Mouse (Mus musculus): ENCODE results near the gene Mpst. TPM values are rescaled to one million over a fixed set of nuclear protein-coding genes. Genes with fewer than 3 reads are reported as not detected.

Gene Mpst
- total and polyA plus RNA-seq, 2 experiments from 2014 or later, result 3.8 to 84.8 TPM

DNA sequence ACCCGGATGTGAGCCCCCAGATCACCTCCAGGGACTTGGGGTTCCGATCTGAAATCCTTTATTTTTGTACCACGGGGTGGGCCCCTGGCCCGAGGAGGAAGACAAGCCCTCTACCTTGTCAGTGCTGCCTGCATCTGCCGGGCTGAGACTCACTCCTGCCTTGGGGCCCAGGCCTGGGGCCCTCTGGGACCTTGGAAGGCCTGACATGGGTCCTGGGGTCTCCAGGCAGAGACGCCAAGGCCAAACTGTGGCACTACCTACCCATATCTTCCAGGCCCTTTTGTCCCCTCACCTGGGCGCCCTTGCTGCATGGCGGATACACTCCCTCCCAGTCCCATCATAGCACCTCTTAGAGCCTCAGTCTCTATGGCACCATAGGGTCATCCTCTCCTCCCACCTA lies 32.3 kb downstream of the Mpst start:
- no peak for ATAC-seq (ENCODE audit: low FRiP score)
- no peak for TF ChIP-seq CTCF (IDR thresholded peaks at IDR 0.05)
- H3K4me2 ChIP-seq (ENCODE audit: low read depth, low read length, poor library complexity, severe bottlenecking), result no peak overlapping the region
- H3K36me3 ChIP-seq (ENCODE audit: insufficient read depth, low read length), result peaks cover 19% of the 10 kb centered on the region
- H3K4me1 ChIP-seq (ENCODE audit: insufficient read depth, low read length), result peaks cover 6% of the 10 kb centered on the region; the same call in 1 of the 2 replicates
- 59% methylated on average over 8 of the region's 8 CpGs for WGBS
- no peak for DNase-seq (ENCODE audit: low spot score)
- no peak overlapping the region for H3K9ac ChIP-seq (replicated peaks; ENCODE audit: low read length, poor library complexity, severe bottlenecking)
- no peaks in the 10 kb centered on the region for H3K27me3 ChIP-seq (ENCODE audit: insufficient read depth, low read length)
- no peak overlapping the region for H3K27ac ChIP-seq (ENCODE audit: low read depth, low read length)
- H3K9me3 ChIP-seq (ENCODE audit: low read length), result no peaks in the 10 kb centered on the region
- H3K4me3 ChIP-seq (ENCODE audit: low read depth, low read length), result no peak overlapping the region

DNA sequence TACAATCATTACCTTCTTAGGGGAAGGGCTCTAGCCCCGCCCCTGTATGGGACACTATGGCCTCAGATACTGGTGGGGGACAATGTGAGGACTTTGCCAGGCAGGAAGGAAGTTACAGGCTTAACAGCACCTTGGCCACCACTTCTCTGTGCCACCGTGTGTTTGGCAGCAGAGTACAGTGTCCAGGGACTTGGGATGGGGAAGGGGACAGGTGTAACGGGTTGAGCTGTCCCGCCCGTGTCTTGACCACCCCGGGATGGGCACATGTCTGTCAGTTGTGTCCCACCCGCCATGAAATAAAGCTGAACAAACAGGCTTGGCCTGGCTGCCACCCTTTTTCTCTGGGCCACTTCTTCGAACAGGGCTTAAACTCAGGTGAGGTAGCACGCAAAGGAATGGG lies 32.8 kb downstream of the Mpst start:
- Histone ChIP-seq H3K4me1 (ENCODE audit: insufficient read depth, low read length) (peaks cover 6% of the 10 kb centered on the region; the same call in 1 of the 2 replicates), H3K9ac (replicated peaks; ENCODE audit: low read length, poor library complexity, severe bottlenecking) (no peak overlapping the region), H3K36me3 (ENCODE audit: insufficient read depth, low read length) (peaks cover 14% of the 10 kb centered on the region), H3K9me3 (ENCODE audit: low read length) (no peaks in the 10 kb centered on the region), H3K27me3 (ENCODE audit: insufficient read depth, low read length) (no peaks in the 10 kb centered on the region), H3K4me3 (ENCODE audit: low read depth, low read length) (no peak overlapping the region), H3K4me2 (ENCODE audit: low read depth, low read length, poor library complexity, severe bottlenecking) (no peak overlapping the region), H3K27ac (ENCODE audit: low read depth, low read length) (no peak overlapping the region)
- WGBS, result 78% methylated on average over 9 of the region's 9 CpGs
- ATAC-seq (ENCODE audit: low FRiP score) (no peak), DNase-seq (ENCODE audit: low spot score) (no peak)
- TF ChIP-seq CTCF (IDR thresholded peaks at IDR 0.05), result no peak

DNA sequence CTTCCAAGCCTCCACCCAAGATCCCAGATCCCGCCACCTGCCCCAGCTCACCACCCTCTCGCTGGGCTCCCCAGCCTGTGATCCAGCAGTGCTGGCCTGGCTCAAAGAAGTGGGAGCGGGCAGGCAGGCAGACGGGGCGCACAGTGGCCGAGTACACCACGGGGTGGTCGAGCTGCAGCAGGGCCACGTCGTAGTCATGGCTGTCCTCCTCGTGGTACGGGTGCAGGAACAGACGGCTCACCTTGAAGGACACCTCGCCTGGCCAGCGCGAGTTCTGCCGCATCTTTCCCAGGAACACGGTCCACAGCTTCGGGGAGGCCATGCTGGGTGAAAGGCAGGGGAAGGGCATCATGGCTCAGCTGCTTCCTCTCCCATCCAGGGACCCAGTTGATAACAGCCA lies 36.0 kb downstream of the Mpst start:
- no peak overlapping the region for H3K4me2 ChIP-seq (ENCODE audit: low read depth, low read length, poor library complexity, severe bottlenecking)
- H3K27ac ChIP-seq (ENCODE audit: low read depth, low read length), result no peak overlapping the region
- no peaks in the 10 kb centered on the region; the same call in 1 of the 2 replicates for H3K36me3 ChIP-seq (ENCODE audit: insufficient read depth, low read length)
- no peak overlapping the region for H3K4me3 ChIP-seq (ENCODE audit: low read depth, low read length)
- ATAC-seq (ENCODE audit: low FRiP score) (no peak), DNase-seq (ENCODE audit: low spot score) (no peak)
- no peaks in the 10 kb centered on the region for H3K9me3 ChIP-seq (ENCODE audit: low read length)
- no peak for TF ChIP-seq CTCF (IDR thresholded peaks at IDR 0.05)
- H3K27me3 ChIP-seq (ENCODE audit: insufficient read depth, low read length), result no peaks in the 10 kb centered on the region
- H3K4me1 ChIP-seq (ENCODE audit: insufficient read depth, low read length), result no peaks in the 10 kb centered on the region
- no peak overlapping the region for H3K9ac ChIP-seq (replicated peaks; ENCODE audit: low read length, poor library complexity, severe bottlenecking)
- 91% methylated on average over 19 of the region's 19 CpGs for WGBS

DNA sequence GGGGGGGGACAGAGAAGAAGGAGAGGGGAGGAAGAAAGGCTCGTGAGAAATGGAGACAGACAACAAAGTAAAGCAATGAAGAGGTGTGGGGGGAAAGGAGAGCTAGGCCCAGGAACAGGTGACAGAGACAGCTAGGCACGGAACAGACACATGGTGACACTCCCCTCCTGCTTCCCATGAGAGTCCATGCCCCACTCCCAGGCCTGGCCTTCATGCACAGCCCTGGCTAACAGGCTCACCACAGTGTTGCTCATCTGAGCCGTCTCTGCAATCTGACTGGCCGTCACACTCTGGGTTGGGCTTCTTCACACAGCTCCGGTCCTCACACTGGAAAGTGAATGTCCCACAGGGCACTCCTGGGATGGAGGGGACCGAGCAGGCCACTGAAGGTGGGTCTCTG lies 37.6 kb downstream of the Mpst start:
- H3K9ac ChIP-seq (replicated peaks; ENCODE audit: low read length, poor library complexity, severe bottlenecking), result 0 out of 2 replicates have a peak overlapping the region, but pooled peaks have one; percentile 13
- H3K27me3 ChIP-seq (ENCODE audit: insufficient read depth, low read length), result no peaks in the 10 kb centered on the region
- no peaks in the 10 kb centered on the region for H3K9me3 ChIP-seq (ENCODE audit: low read length)
- ATAC-seq (ENCODE audit: low FRiP score) (no peak), DNase-seq (ENCODE audit: low spot score) (no peak)
- H3K4me3 ChIP-seq (ENCODE audit: low read depth, low read length), result no peak overlapping the region
- no peak for TF ChIP-seq CTCF (IDR thresholded peaks at IDR 0.05)
- H3K4me1 ChIP-seq (ENCODE audit: insufficient read depth, low read length), result no peaks in the 10 kb centered on the region
- WGBS, result 39% methylated on average over 6 of the region's 6 CpGs
- no peak overlapping the region for H3K27ac ChIP-seq (ENCODE audit: low read depth, low read length)
- H3K4me2 ChIP-seq (ENCODE audit: low read depth, low read length, poor library complexity, severe bottlenecking), result no peak overlapping the region
- no peaks in the 10 kb centered on the region for H3K36me3 ChIP-seq (ENCODE audit: insufficient read depth, low read length)

DNA sequence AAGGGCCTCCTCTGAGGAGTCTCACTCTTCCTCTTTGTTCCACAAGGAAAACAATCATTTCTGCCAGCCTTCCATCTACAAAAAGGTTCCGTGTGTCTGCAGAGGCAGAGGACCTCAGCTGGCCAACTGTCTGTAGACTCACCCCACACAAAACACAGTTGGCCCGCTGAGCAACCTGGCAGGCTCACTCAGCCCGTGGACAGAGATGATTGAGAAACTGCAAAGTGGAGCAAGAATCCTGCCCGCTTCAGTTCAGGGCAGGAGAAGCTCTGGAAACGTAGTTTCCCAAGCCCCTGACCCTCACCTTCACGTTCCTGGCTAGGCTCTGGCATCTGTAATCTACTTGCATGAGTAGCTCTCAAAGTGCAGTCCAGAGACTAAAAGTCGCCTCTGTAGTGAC lies 40.9 kb downstream of the Mpst start:
- no peaks in the 10 kb centered on the region; the same call in 1 of the 2 replicates for H3K4me1 ChIP-seq (ENCODE audit: insufficient read depth, low read length)
- no peak overlapping the region for H3K4me3 ChIP-seq (ENCODE audit: low read depth, low read length)
- 0 out of 2 replicates have a peak overlapping the region, but pooled peaks have one; percentile 26 for H3K27ac ChIP-seq (ENCODE audit: low read depth, low read length)
- no peaks in the 10 kb centered on the region for H3K36me3 ChIP-seq (ENCODE audit: insufficient read depth, low read length)
- DNase-seq (ENCODE audit: low spot score) (no peak), ATAC-seq (ENCODE audit: low FRiP score) (no peak)
- H3K4me2 ChIP-seq (ENCODE audit: low read depth, low read length, poor library complexity, severe bottlenecking), result no peak overlapping the region
- H3K9ac ChIP-seq (replicated peaks; ENCODE audit: low read length, poor library complexity, severe bottlenecking), result no peak overlapping the region; the same call in 1 of the 2 replicates
- WGBS, result 28% methylated on average over 7 of the region's 7 CpGs
- no peak for TF ChIP-seq CTCF (IDR thresholded peaks at IDR 0.05)
- no peaks in the 10 kb centered on the region for H3K9me3 ChIP-seq (ENCODE audit: low read length)
- no peaks in the 10 kb centered on the region for H3K27me3 ChIP-seq (ENCODE audit: insufficient read depth, low read length)

DNA sequence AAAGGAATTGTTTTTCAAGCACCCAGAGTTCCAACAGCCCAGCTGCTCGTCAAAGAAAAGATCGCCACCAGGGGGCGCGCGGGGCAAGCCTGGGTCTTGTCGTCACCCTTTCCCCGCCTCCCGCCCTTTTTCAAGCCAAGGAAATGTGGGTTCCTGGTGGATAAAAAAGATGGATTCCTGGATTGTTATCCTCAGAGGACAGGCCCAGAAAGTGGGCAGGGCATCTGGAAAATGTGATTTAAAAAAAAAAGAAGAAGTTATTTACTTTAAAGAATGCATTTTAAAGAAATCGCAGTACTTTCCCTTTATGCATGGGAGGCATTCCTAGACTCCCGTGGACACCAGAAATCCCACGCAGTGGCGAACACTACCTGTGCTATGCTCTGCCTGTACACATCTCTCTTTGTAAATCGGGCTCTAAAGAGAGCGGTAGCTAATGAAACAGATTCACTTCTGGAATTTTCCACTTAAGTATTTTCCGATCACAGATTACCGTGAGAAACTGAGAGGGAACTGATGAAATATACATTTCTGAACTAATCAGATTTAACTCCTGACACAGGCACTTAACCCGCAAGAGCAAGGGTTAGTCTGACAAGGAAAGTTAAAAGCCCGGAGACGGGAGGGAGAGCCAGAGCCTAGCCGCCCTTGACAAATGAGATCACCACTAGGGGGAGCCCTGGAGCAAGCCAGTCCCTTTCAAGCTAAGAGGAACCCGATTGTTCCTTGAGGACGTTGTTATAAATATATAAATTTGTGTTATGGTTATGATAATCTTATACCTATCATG lies 41.7 kb downstream of the Mpst start:
- peak; percentile 69 for ATAC-seq (ENCODE audit: low FRiP score)
- Histone ChIP-seq H3K9ac (replicated peaks; ENCODE audit: low read length, poor library complexity, severe bottlenecking) (no peak overlapping the region), H3K36me3 (ENCODE audit: insufficient read depth, low read length) (no peaks in the 10 kb centered on the region), H3K4me1 (ENCODE audit: insufficient read depth, low read length) (no peaks in the 10 kb centered on the region; the same call in 1 of the 2 replicates), H3K9me3 (ENCODE audit: low read length) (no peaks in the 10 kb centered on the region), H3K27ac (ENCODE audit: low read depth, low read length) (peak overlapping the region; percentile 71), H3K4me3 (ENCODE audit: low read depth, low read length) (peak overlapping the region; percentile 21), H3K27me3 (ENCODE audit: insufficient read depth, low read length) (no peaks in the 10 kb centered on the region), H3K4me2 (ENCODE audit: low read depth, low read length, poor library complexity, severe bottlenecking) (peak overlapping the region; percentile 56)
- peak; percentile 93 for DNase-seq (ENCODE audit: low spot score)
- under 1% methylated on average over 22 of the region's 22 CpGs for WGBS
- peak; percentile 95 for TF ChIP-seq CTCF (IDR thresholded peaks at IDR 0.05)
